Mouse (Mus musculus) megakaryocyte progenitor cell, adult 5-6 weeks (primary cell): ENCODE results near the gene 1700020N15Rik. TPM values are rescaled to one million over a fixed set of nuclear protein-coding genes. Genes with fewer than 3 reads are reported as not detected.
"Not testable (repeated sequence)": the region's sequence is repeated elsewhere in the genome, so short reads cannot be mapped to it uniquely, and the experiment has no call there.

Experiments used
- ATAC-seq: replicated peaks from 2 replicates; pipeline ENCODE4 v1.8.0; 2016; ENCODE audit warnings: mild to moderate bottlenecking, moderate TSS enrichment, inconsistent platforms; ENCODE audit not compliant: poor library complexity
- total RNA-seq, 2 experiments: library from RNA; stranded (forward) in 1 of 2; stranded (reverse) in 1 of 2; fragments of 157-497, 149-512 nt in 1 of 2; fragments of 200-1000 nt in 1 of 2; gene quantifications; 2 replicates each; pipeline versions ENCODE4 v1.2.3 to v1.2.4; 2015 to 2017

The 1700020N15Rik gene
- total RNA-seq (2015), result not detected in 2 replicates
- not detected in 2 replicates for total RNA-seq (2017)

DNA sequence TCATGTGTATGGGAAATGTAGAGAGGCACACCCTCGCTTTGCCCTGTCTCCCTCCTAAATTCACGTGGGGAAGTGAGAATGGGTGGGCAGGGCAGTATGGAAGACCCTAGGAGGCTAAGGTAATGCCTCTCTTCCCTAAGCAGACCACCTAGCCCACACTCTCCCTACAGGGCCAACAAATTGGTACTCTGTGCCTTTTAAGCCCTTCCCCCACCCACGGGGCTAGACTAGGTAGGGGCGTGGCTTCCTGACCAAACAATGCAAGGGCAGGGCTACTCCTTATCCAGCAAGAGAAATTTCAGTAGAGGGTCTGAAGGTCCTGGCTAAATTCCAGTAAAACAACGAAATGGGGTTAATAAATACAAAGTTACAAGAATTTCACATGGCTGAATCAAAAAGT lies at the start of gene 1700020N15Rik:
1700020N15Rik (plus strand) TSS at position 301 of the 400 bp plus-strand sequence.
- not testable (repeated sequence) for ATAC-seq

DNA sequence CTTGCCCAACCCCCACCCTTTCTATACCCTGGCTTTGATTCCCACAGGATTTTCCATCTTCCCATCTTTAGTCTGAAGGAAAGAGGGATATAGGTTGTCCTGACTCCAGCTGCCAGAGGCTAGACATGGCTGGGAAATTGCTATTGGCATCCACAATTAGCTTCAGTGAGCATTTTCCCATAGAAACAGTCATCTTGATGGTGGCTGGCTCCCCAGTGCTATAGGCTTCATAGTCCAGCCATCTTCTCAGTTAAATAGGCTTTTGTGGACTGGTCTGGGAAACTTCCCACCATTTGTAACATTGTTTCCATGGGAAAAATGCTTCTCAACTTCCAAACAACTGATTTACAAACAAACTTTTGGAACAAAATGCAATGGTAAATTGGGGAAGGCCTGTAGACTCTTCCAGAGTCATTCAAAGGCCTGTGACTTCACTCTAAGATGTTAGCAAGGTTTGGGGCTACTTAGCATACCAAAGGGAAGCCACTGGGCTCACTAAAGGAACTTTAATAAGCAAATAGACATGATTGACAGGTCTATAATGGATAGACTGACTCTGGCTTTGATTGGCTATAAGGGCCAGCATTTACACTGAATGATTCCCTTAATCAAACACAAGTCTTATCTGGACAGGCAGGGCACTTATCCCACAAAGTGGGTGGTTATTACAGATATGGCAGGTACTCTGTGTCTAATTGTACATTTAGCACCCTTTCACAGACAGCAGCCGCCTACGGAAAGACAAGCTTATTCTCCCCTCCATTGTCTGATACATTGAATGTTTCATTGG lies 31.9 kb downstream of the 1700020N15Rik start:
- ATAC-seq, result no peak
